Mouse (Mus musculus) E14TG2a.4 (cell line): Measurements from ENCODE around the gene Wbp2.

ENCODE experiments used
- CTCF ChIP-seq: conservative IDR thresholded peaks from 2 replicates; pipeline ENCODE4 v1.5.1; 2014; ENCODE audit warnings: low read length
- NANOG ChIP-seq: IDR thresholded peaks from 2 replicates; pipeline ENCODE4 v1.6.1; 2014; ENCODE audit warnings: borderline replicate concordance, low read length, mixed read lengths
- POU5F1 ChIP-seq: IDR thresholded peaks from 2 replicates; pipeline ENCODE4 v1.6.1; 2014; ENCODE audit warnings: low read length, borderline replicate concordance

GRCm38 (mm10) chr11:116075539-116076265 is 11.1 kb downstream of the Wbp2 start:
- TF ChIP-seq CTCF = no peak
- no peak for TF ChIP-seq NANOG
- TF ChIP-seq POU5F1 = no peak
